Mouse (Mus musculus) testis, adult 10 weeks (tissue): Measurements from ENCODE around the gene Olfr1352. TPM values are rescaled to one million over a fixed set of nuclear protein-coding genes. Genes with fewer than 3 reads are reported as not detected.

Experiments used
- polyA plus RNA-seq: library from polyadenylated mRNA; stranded (reverse); fragments of 350-450 nt; fragmentation: Illumina TruSeq; extraction: RNeasy Lipid Tissue Mini Kit (QIAGEN cat#74804); gene quantifications from one replicate; pipeline ENCODE4 v1.2.3, GENCODE M21; 2014; ENCODE audit warnings: low read depth, low replicate concordance

The Olfr1352 gene
- not detected for polyA plus RNA-seq

DNA sequence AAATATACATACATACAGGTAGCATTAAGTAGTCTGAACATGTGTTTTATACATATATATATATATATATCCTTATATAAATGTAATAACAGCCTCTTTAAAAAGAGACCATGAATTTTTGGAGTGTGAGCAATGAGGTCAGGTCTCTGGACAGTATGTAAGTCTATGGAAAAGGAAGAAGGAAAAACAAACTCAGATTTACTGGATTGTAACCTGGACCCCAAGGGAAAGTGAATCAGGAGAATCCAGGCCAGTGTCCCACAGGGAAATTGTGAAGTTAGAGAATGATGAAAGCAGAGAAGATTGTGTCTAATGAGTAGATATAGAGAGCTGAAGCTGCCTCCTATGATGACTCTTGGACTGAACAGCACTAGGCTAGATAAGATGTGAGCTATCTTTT, at the start of gene Olfr1352:
Gene Olfr1352 (plus strand): TSS at position 301 of the 400 bp plus-strand sequence.

DNA sequence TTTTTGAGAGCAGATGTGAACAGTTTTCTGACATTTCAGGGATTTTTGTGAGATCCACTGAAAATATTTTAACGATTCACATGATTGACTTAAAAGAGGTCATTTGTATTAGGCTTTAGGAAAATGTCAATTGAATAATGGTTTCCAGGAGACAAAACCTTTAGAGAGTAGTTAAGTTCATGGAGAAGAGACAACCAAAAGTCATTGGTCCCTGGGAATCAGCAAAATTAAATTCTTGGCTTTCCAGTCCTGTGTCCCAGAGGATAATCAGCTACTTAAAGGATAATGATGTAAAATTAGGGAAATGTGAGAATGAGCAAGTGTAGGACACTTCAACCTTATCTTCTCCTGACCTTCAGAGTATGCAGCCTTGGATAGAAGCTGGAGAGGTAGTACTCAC, 30.5 kb upstream of the Olfr1352 start, which contains the start of gene Olfr8:
Gene Olfr8 (plus strand): TSS at position 301 of the 400 bp plus-strand sequence.

GRCm38 (mm10) chr10:78963009-78963408, 17.8 kb upstream of the Olfr1352 start, which contains the start of gene Olfr1353:
Olfr1353 (plus strand) TSS chr10:78963309.

GRCm38 (mm10) chr10:79012172-79012571, 31.3 kb downstream of the Olfr1352 start, which contains the start of gene Olfr1351:
Olfr1351 (plus strand) TSS chr10:79012472.

GRCm38 (mm10) chr10:79028441-79028840, 47.6 kb downstream of the Olfr1352 start, which contains the start of gene Olfr57:
Olfr57 (plus strand) TSS chr10:79028741.

Other genes starting within 250 kb of the Olfr1352 start
- gene Ccdc105, start 228.0 kb upstream of the Olfr1352 start, polyA plus RNA-seq: 20.9 TPM
- gene Slc1a6, start 200.6 kb upstream of the Olfr1352 start, polyA plus RNA-seq: not detected
- not detected for gene Olfr1356, start 128.9 kb upstream of the Olfr1352 start, polyA plus RNA-seq
- gene Olfr1355, start 105.5 kb upstream of the Olfr1352 start, polyA plus RNA-seq: not detected
- gene Olfr1354, start 67.9 kb upstream of the Olfr1352 start, polyA plus RNA-seq: not detected
- gene Olfr8, start 30.4 kb upstream of the Olfr1352 start, polyA plus RNA-seq: not detected
- gene Olfr1353, start 17.7 kb upstream of the Olfr1352 start, polyA plus RNA-seq: not detected
- not detected for gene Olfr1351, start 31.4 kb downstream of the Olfr1352 start, polyA plus RNA-seq
- 0.14 TPM for gene Olfr57, start 47.7 kb downstream of the Olfr1352 start, polyA plus RNA-seq
- gene 2610008E11Rik, start 116.5 kb downstream of the Olfr1352 start, polyA plus RNA-seq: 14.7 TPM
- gene Vmn2r80, start 167.7 kb downstream of the Olfr1352 start, polyA plus RNA-seq: not detected